Comparison of ENCODE assay signal across 8 mouse cellular contexts in the genomic region with DNA sequence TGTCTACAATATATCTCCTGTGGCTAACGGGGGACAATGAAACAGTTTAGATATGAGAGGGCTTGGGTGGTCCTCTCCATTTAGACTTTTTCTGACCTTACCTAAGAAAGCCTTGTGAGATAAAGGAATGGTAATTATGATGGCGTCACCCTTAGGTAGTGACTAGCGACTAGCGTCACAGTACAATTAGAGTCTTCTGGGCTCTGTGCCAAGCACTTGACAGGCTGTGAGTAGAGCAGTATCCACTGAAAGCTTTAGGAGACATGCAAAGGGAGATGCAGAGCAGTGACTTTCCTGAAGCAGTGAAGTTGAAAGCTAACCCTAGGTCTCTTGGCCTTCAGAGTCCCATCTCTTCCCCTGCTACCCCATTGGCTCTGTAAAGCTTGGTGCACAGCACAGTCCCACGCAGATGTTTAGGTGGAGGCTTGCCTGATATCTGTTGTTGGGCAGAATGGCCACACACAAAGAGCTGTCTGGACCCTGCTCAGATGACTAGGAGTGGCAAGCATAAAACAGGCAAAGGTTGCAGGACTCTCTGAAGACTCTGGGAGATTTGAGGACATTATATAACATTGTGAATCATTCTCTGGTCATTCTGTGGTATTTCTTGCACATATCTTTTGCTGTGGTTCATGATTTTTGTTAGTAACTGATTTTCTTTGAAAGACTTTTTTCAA. TPM values are rescaled to one million over a fixed set of nuclear protein-coding genes. Genes with fewer than 3 reads are reported as not detected.
DNase-seq lines count a peak whose midpoint lies in the region; ATAC-seq lines count a peak whose summit lies in the region.

No protein-coding gene starts in this region.

- no peak for DNase-seq in hindbrain, embryonic 10.5 days (ENCODE audit: low spot score)
- DNase-seq in brain, adult 2 months (ENCODE audit: low read depth, low spot score) = peak; percentile 37
- peak; percentile 19 to 45 for DNase-seq in heart, postnatal 14 days
- DNase-seq in left cerebral cortex, adult 8-10 months (ENCODE audit: low spot score in 2 of 2) = no peak

- H3K9me3 ChIP-seq in hindbrain, embryonic 12.5 days (replicated peaks) = no peaks in the 10 kb centered on the region
- 0 out of 2 replicates have a peak, but pooled peaks cover 2% of the 10 kb centered on the region for H3K9me3 ChIP-seq in hindbrain, embryonic 10.5 days
- H3K9me3 ChIP-seq in lung, embryonic 16.5 days (ENCODE audit: control insufficient read depth, low read length) = no peaks in the 10 kb centered on the region

- ATAC-seq in hindbrain, embryonic 12.5 days (ENCODE audit: low FRiP score) = peak; percentile 63; the same call in 1 of the 2 replicates
- ATAC-seq in lung, embryonic 16.5 days (ENCODE audit: low read depth) = peak; percentile 84
- ATAC-seq in megakaryocyte progenitor cell, adult 5-6 weeks (replicated peaks; ENCODE audit: poor library complexity) = no peak
- no peak for ATAC-seq in megakaryocyte, adult 5-6 weeks (ENCODE audit: poor library complexity, severe bottlenecking)

- no peak overlapping the region for H3K9ac ChIP-seq in hindbrain, embryonic 12.5 days
- no peak overlapping the region for H3K9ac ChIP-seq in lung, embryonic 16.5 days (ENCODE audit: low read length)

- H3K36me3 ChIP-seq in hindbrain, embryonic 12.5 days = no peaks in the 10 kb centered on the region
- H3K36me3 ChIP-seq in hindbrain, embryonic 10.5 days = no peaks in the 10 kb centered on the region
- no peaks in the 10 kb centered on the region for H3K36me3 ChIP-seq in lung, embryonic 16.5 days (ENCODE audit: control insufficient read depth, insufficient read depth, low read length)

- H3K27me3 ChIP-seq in hindbrain, embryonic 12.5 days = no peaks in the 10 kb centered on the region
- H3K27me3 ChIP-seq in hindbrain, embryonic 10.5 days (ENCODE audit: insufficient read depth, poor library complexity, severe bottlenecking) = no peaks in the 10 kb centered on the region
- no peaks in the 10 kb centered on the region for H3K27me3 ChIP-seq in lung, embryonic 16.5 days (ENCODE audit: control insufficient read depth, insufficient read depth, low read depth, low read length)

- intact Hi-C loops in heart, postnatal 14 days (cut with DNase I) = no loop called here

- WGBS in hindbrain, embryonic 12.5 days = 62% methylated on average over 5 of the region's 5 CpGs
- 88% methylated on average over 5 of the region's 5 CpGs for WGBS in hindbrain, embryonic 10.5 days
- 11% methylated on average over 5 of the region's 5 CpGs for WGBS in lung, embryonic 16.5 days

- no peak overlapping the region for H3K4me2 ChIP-seq in hindbrain, embryonic 12.5 days (replicated peaks)
- H3K4me2 ChIP-seq in lung, embryonic 16.5 days (ENCODE audit: low read depth, low read length) = no peak overlapping the region

- H3K27ac ChIP-seq in hindbrain, embryonic 12.5 days = no peak overlapping the region
- no peak overlapping the region for H3K27ac ChIP-seq in hindbrain, embryonic 10.5 days
- H3K27ac ChIP-seq in lung, embryonic 16.5 days (ENCODE audit: low read length) = peak overlapping the region; percentile 57

- no peak overlapping the region for H3K4me3 ChIP-seq in hindbrain, embryonic 12.5 days
- H3K4me3 ChIP-seq in hindbrain, embryonic 10.5 days = no peak overlapping the region
- no peak overlapping the region for H3K4me3 ChIP-seq in lung, embryonic 16.5 days (ENCODE audit: low read length)

- H3K4me1 ChIP-seq in hindbrain, embryonic 12.5 days = no peaks in the 10 kb centered on the region
- no peaks in the 10 kb centered on the region for H3K4me1 ChIP-seq in hindbrain, embryonic 10.5 days (replicated peaks)
- H3K4me1 ChIP-seq in lung, embryonic 16.5 days (replicated peaks; ENCODE audit: control insufficient read depth, insufficient read depth, low read length) = peaks cover 6% of the 10 kb centered on the region; the same call in 1 of the 2 replicates

RNA-seq across cellular contexts. Expression of gene Ednra, which starts 48.1 kb away (rescaled TPM):
- polyA plus RNA-seq in hindbrain, embryonic 12.5 days (2016; fragmentation: Nextera tagmentation; extraction: Ambion mirVana) = 22.5 and 25.3 TPM in 2 replicates
- 18.1 and 18.6 TPM in 2 replicates for polyA plus RNA-seq in hindbrain, embryonic 10.5 days (2016; fragmentation: Nextera tagmentation; extraction: Ambion mirVana)
- total RNA-seq in heart, postnatal 14 days (2021) = 10 to 100 TPM; 57.6 to 64.8 TPM
- polyA plus RNA-seq in lung, embryonic 16.5 days (2015; fragmentation: Nextera tagmentation; extraction: Ambion mirVana) = 109 and 113 TPM in 2 replicates
- 0.81 and 1.5 TPM in 2 replicates for total RNA-seq in megakaryocyte progenitor cell, adult 5-6 weeks (2015)
- total RNA-seq in megakaryocyte progenitor cell, adult 5-6 weeks (2017) = 0.25 and 1.0 TPM in 2 replicates
- total RNA-seq in megakaryocyte, adult 5-6 weeks (2015) = 1.2 and 1.3 TPM in 2 replicates
- 0.81 and 1.9 TPM in 2 replicates for total RNA-seq in megakaryocyte, adult 5-6 weeks (2017)
- total RNA-seq in left cerebral cortex, adult 8-10 months (2022) = 1 to 10 TPM; 2.9 to 3.3 (median 3.2) TPM

Comparison
In these comparisons a context has a peak if more than half of its experiments do, and no peak if none do; other contexts are left out.
1. ATAC-seq: peak in hindbrain, embryonic 12.5 days (single experiment) and lung, embryonic 16.5 days (single experiment); none in megakaryocyte progenitor cell, adult 5-6 weeks (single experiment) and megakaryocyte, adult 5-6 weeks (single experiment).
2. DNase-seq: peak in brain, adult 2 months (single experiment) and heart, postnatal 14 days (2 of 2); none in hindbrain, embryonic 10.5 days (single experiment) and left cerebral cortex, adult 8-10 months (0 of 2).
3. RNA of gene Ednra, which starts 48.1 kb away (total RNA-seq): 57.6 to 64.8 TPM in heart, postnatal 14 days; 2.9 to 3.3 TPM in left cerebral cortex, adult 8-10 months, 0.81 to 1.9 TPM in megakaryocyte, adult 5-6 weeks and 0.25 to 1.5 TPM in megakaryocyte progenitor cell, adult 5-6 weeks; every median in the first group is over 10 times any median in the second.